Mouse (Mus musculus) heart, adult 10 weeks (tissue): Measurements from ENCODE around the gene St6galnac1. TPM values are rescaled to one million over a fixed set of nuclear protein-coding genes. Genes with fewer than 3 reads are reported as not detected.

Experiments
- polyA plus RNA-seq: library from polyadenylated mRNA; stranded (reverse); fragments of 350-450 nt; fragmentation: Illumina TruSeq; extraction: RNeasy Lipid Tissue Mini Kit (QIAGEN cat#74804); gene quantifications from one replicate; pipeline ENCODE4 v1.2.3, GENCODE M21; 2014; ENCODE audit warnings: low read depth, low replicate concordance

Gene St6galnac1
- polyA plus RNA-seq, result not detected

DNA sequence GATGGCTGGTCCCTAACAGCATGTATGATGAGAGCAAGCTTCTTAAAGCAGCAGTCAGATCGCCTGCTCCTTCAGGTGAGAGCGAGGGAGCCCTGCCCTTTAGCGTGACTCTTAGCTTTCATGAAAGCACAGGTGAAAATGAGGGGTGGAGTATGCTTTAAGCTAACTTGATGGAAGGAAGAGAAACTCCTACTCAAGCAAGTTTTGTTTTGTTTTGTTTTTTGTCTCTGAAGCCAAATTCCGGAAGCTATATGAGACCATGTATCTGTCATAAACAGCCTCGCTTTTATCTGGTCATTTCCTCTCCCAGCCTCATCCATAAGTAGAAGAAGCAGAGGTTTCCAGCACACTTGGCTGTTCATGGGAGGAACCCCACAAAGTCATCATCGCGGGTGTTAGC lies at the start of gene St6galnac1:
TSS of gene St6galnac1 (minus strand) at position 101 of the 400 bp plus-strand sequence.

Other genes with a start within 250 kb of the St6galnac1 start
- gene Sphk1, start 244.6 kb downstream of the St6galnac1 start, polyA plus RNA-seq, result 1.5 TPM
- 19.6 TPM for gene Ube2o, start 194.1 kb downstream of the St6galnac1 start, polyA plus RNA-seq
- gene Aanat, start 189.1 kb downstream of the St6galnac1 start, polyA plus RNA-seq, result not detected
- 9.1 TPM for gene Rhbdf2, start 148.5 kb downstream of the St6galnac1 start, polyA plus RNA-seq
- 1.2 TPM for gene Prcd, start 122.0 kb downstream of the St6galnac1 start, polyA plus RNA-seq
- gene Cygb, start 121.2 kb downstream of the St6galnac1 start, polyA plus RNA-seq, result 42.8 TPM
- 16.1 TPM for gene Mxra7, start 52.5 kb upstream of the St6galnac1 start, polyA plus RNA-seq
- gene Mettl23, start 67.8 kb upstream of the St6galnac1 start, polyA plus RNA-seq, result 49.2 TPM
- gene Jmjd6, start 67.9 kb upstream of the St6galnac1 start, polyA plus RNA-seq, result 47.9 TPM
- 22.6 TPM for gene Mfsd11, start 76.9 kb upstream of the St6galnac1 start, polyA plus RNA-seq
- 164 TPM for gene Srsf2, start 77.6 kb upstream of the St6galnac1 start, polyA plus RNA-seq
- gene Mgat5b, start 143.4 kb upstream of the St6galnac1 start, polyA plus RNA-seq, result 0.16 TPM